Mouse (Mus musculus) adrenal gland, postnatal 10 days (tissue): ENCODE data around the gene Vapb. TPM values are rescaled to one million over a fixed set of nuclear protein-coding genes. Genes with fewer than 3 reads are reported as not detected.
A peak's percentile ranks its signal among the peaks of the same experiment; 100 is the strongest.
"Not testable (repeated sequence)": the region's sequence is repeated elsewhere in the genome, so short reads cannot be mapped to it uniquely, and the experiment has no call there.

Source experiments
- DNase-seq: peaks from one replicate; pipeline ENCODE4 v3.0.0; 2021; ENCODE audit warnings: mixed read lengths
- long read RNA-seq, 2 experiments: library from polyadenylated mRNA; stranded (forward); transcript quantifications; one replicate each; pipeline ENCODE4 v2.0.0; 2021
- total RNA-seq, 2 experiments: library from RNA; stranded (reverse); gene quantifications; 2 replicates each; pipeline ENCODE4 v1.2.3; 2021

Vapb gene
- 100 to 1,000 TPM; 132 to 136 TPM for total RNA-seq
- long read RNA-seq, experiment 1, full-length matches to known transcripts, result 11 of 15 reads
- long read RNA-seq, experiment 1, partial matches to known transcripts, result 1 of 15 reads
- long read RNA-seq, experiment 1, other reads (novel, unspliced or antisense), result 3 of 15 reads
- long read RNA-seq, experiment 2, full-length matches to known transcripts, result 3 of 5 reads
- long read RNA-seq, experiment 2, partial matches to known transcripts, result 0 of 5 reads
- long read RNA-seq, experiment 2, other reads (novel, unspliced or antisense), result 2 of 5 reads

- peak; percentile 100 for DNase-seq
Observed at GRCm38 (mm10) chr2:173737222-173737989, at the start of gene Vapb. Vapb (plus strand) TSS chr2:173737511.

GRCm38 (mm10) chr2:173689835-173690234, 47.5 kb upstream of the Vapb start:
- no peak for DNase-seq

- no peak for DNase-seq
Observed at GRCm38 (mm10) chr2:173691748-173692147, 45.6 kb upstream of the Vapb start.

GRCm38 (mm10) chr2:173692693-173693092, 44.6 kb upstream of the Vapb start:
- DNase-seq, result no peak

GRCm38 (mm10) chr2:173698850-173699249, 38.5 kb upstream of the Vapb start:
- DNase-seq, result no peak

- peak; percentile 34 for DNase-seq
Observed at GRCm38 (mm10) chr2:173702096-173702866, 35.0 kb upstream of the Vapb start.

- DNase-seq, result no peak
Observed at GRCm38 (mm10) chr2:173702867-173703237, 34.5 kb upstream of the Vapb start.

- no peak for DNase-seq
Observed at GRCm38 (mm10) chr2:173705827-173706551, 31.3 kb upstream of the Vapb start.

GRCm38 (mm10) chr2:173707626-173708025, 29.7 kb upstream of the Vapb start:
- not testable (repeated sequence) for DNase-seq

GRCm38 (mm10) chr2:173710193-173710592, 27.1 kb upstream of the Vapb start:
- no peak for DNase-seq

- DNase-seq, result peak; percentile 26
Observed at GRCm38 (mm10) chr2:173712656-173713055, 24.7 kb upstream of the Vapb start.

- DNase-seq, result peak; percentile 28
Observed at GRCm38 (mm10) chr2:173713241-173713640, 24.1 kb upstream of the Vapb start.

- DNase-seq, result no peak
Observed at GRCm38 (mm10) chr2:173714620-173715218, 22.6 kb upstream of the Vapb start.

- DNase-seq, result no peak
Observed at GRCm38 (mm10) chr2:173716966-173717365, 20.3 kb upstream of the Vapb start.

GRCm38 (mm10) chr2:173719115-173719514, 18.2 kb upstream of the Vapb start, which contains the start of gene 1700010B08Rik:
1700010B08Rik (plus strand) TSS chr2:173719415.
- not testable (repeated sequence) for DNase-seq

- DNase-seq, result no peak
Observed at GRCm38 (mm10) chr2:173722251-173722857, 15.0 kb upstream of the Vapb start.

GRCm38 (mm10) chr2:173724382-173724781, 12.9 kb upstream of the Vapb start:
- DNase-seq, result no peak

GRCm38 (mm10) chr2:173724940-173725807, 12.1 kb upstream of the Vapb start:
- no peak for DNase-seq

- DNase-seq, result no peak
Observed at GRCm38 (mm10) chr2:173725819-173726218, 11.5 kb upstream of the Vapb start.

- DNase-seq, result no peak
Observed at GRCm38 (mm10) chr2:173730444-173730966, 6.8 kb upstream of the Vapb start.
